28 mouse cellular contexts compared by ENCODE assay signal in genomic region chr6:115940603-115941002, GRCm38 (mm10). TPM values are rescaled to one million over a fixed set of nuclear protein-coding genes. Genes with fewer than 3 reads are reported as not detected.
DNase-seq lines count a peak whose midpoint lies in the region; ATAC-seq and TF ChIP-seq lines count a peak whose summit lies in the region.
"Had no signal": no experiment of that assay in that cellular context is flagged by ENCODE, and none has a peak within 500 bp of the region (broad histone marks: within the 10 kb centered on the region; RNA-seq: fewer than 3 reads in every experiment).

No protein-coding gene starts in this region.

- no peak overlapping the region for H3K4me2 ChIP-seq in liver, embryonic 15.5 days
- no peak overlapping the region for H3K4me2 ChIP-seq in liver, embryonic 12.5 days
- H3K4me2 ChIP-seq in intestine, embryonic 16.5 days (ENCODE audit: low read depth, low read length) = no peak overlapping the region
- H3K4me2 ChIP-seq in stomach, postnatal 0 days (replicated peaks; ENCODE audit: low read depth) = no peak overlapping the region
- H3K4me2 ChIP-seq: embryonic facial prominence, embryonic 12.5 days; heart, embryonic 15.5 days; hindbrain, embryonic 12.5 days; limb, embryonic 15.5 days; lung, embryonic 15.5 days; stomach, embryonic 15.5 days had no signal

- peaks cover 16% of the 10 kb centered on the region; the same call in 1 of the 2 replicates for H3K4me1 ChIP-seq in liver, embryonic 15.5 days (replicated peaks)
- H3K4me1 ChIP-seq in liver, embryonic 12.5 days = peaks cover 27% of the 10 kb centered on the region
- H3K4me1 ChIP-seq in intestine, embryonic 16.5 days (ENCODE audit: control insufficient read depth, insufficient read depth, low read length) = peaks cover 12% of the 10 kb centered on the region; the same call in 1 of the 2 replicates
- H3K4me1 ChIP-seq in stomach, postnatal 0 days (replicated peaks; ENCODE audit: control insufficient read depth, insufficient read depth) = peaks cover 4% of the 10 kb centered on the region; the same call in 1 of the 2 replicates

- 56% methylated on average over 1 of the region's 1 CpGs for WGBS in liver, embryonic 15.5 days (ENCODE audit: insufficient replicate concordance)
- 69% methylated on average over 1 of the region's 1 CpGs for WGBS in liver, embryonic 12.5 days (ENCODE audit: insufficient replicate concordance)
- WGBS in intestine, embryonic 16.5 days = 38% methylated on average over 1 of the region's 1 CpGs
- WGBS in stomach, postnatal 0 days = 26% methylated on average over 1 of the region's 1 CpGs

- no peak overlapping the region for H3K4me3 ChIP-seq in liver, embryonic 15.5 days (replicated peaks)
- H3K4me3 ChIP-seq in liver, embryonic 12.5 days = no peak overlapping the region
- no peak overlapping the region for H3K4me3 ChIP-seq in intestine, embryonic 16.5 days (ENCODE audit: low read length)
- no peak overlapping the region for H3K4me3 ChIP-seq in stomach, postnatal 0 days (ENCODE audit: low read depth, low read length)
- H3K4me3 ChIP-seq: embryonic facial prominence, embryonic 12.5 days; heart, embryonic 10.5 days; heart, embryonic 15.5 days; hindbrain, embryonic 12.5 days; limb, embryonic 10.5 days; limb, embryonic 15.5 days; lung, embryonic 15.5 days; midbrain, embryonic 10.5 days; stomach, embryonic 15.5 days had no signal

- DNase-seq in kidney, adult 9 months = peak; percentile 70
- no peak for DNase-seq in kidney, adult 18-20 months
- DNase-seq in stomach, postnatal 0 days (ENCODE audit: low spot score) = peak; percentile 46
- DNase-seq in testis, postnatal 10 days (ENCODE audit: low spot score) = no peak
- DNase-seq: adrenal gland, postnatal 10 days; cerebellum, adult 8-10 months; cerebellum, postnatal 36 days; gastrocnemius, postnatal 14 days; heart, adult 11 months; layer of hippocampus, adult 9-11 months; right cerebral cortex, postnatal 25 days had no signal

- peak; percentile 51; the same call in 1 of the 2 replicates for ATAC-seq in liver, embryonic 15.5 days (ENCODE audit: insufficient read depth)
- no peak for ATAC-seq in liver, embryonic 12.5 days
- peak; percentile 87 for ATAC-seq in intestine, embryonic 16.5 days
- peak; percentile 85 for ATAC-seq in stomach, postnatal 0 days (ENCODE audit: low FRiP score, low TSS enrichment)
- ATAC-seq: CD4-positive, CD25-positive, alpha-beta regulatory T cell, adult 4 months; forebrain, embryonic 14.5 days; hindbrain, postnatal 0 days; midbrain, embryonic 16.5 days had no signal

- TF ChIP-seq EP300 in stomach, postnatal 0 days (optimal IDR thresholded peaks at IDR 0.05) = no peak

- H3K9ac ChIP-seq in liver, embryonic 15.5 days = no peak overlapping the region
- no peak overlapping the region for H3K9ac ChIP-seq in liver, embryonic 12.5 days
- no peak overlapping the region for H3K9ac ChIP-seq in intestine, embryonic 16.5 days (ENCODE audit: low read depth, low read length)
- no peak overlapping the region for H3K9ac ChIP-seq in stomach, postnatal 0 days (ENCODE audit: low read length)
- H3K9ac ChIP-seq: embryonic facial prominence, embryonic 12.5 days; heart, embryonic 15.5 days; hindbrain, embryonic 12.5 days; limb, embryonic 15.5 days; lung, embryonic 15.5 days; stomach, embryonic 15.5 days had no signal

- H3K9me3 ChIP-seq in liver, embryonic 15.5 days (replicated peaks) = no peaks in the 10 kb centered on the region
- H3K9me3 ChIP-seq in liver, embryonic 12.5 days (replicated peaks) = no peaks in the 10 kb centered on the region
- no peaks in the 10 kb centered on the region for H3K9me3 ChIP-seq in intestine, embryonic 16.5 days (ENCODE audit: control insufficient read depth, low read length)
- H3K9me3 ChIP-seq in stomach, postnatal 0 days (ENCODE audit: control insufficient read depth, low read length) = 0 out of 2 replicates have a peak, but pooled peaks cover 3% of the 10 kb centered on the region
- H3K9me3 ChIP-seq: embryonic facial prominence, embryonic 12.5 days; heart, embryonic 10.5 days; heart, embryonic 15.5 days; limb, embryonic 10.5 days; limb, embryonic 15.5 days; lung, embryonic 15.5 days; midbrain, embryonic 10.5 days; stomach, embryonic 15.5 days had no signal

- H3K27me3 ChIP-seq in liver, embryonic 15.5 days = no peaks in the 10 kb centered on the region
- no peaks in the 10 kb centered on the region for H3K27me3 ChIP-seq in liver, embryonic 12.5 days (replicated peaks)
- H3K27me3 ChIP-seq in intestine, embryonic 16.5 days (replicated peaks; ENCODE audit: control insufficient read depth, insufficient read depth, low read length) = no peaks in the 10 kb centered on the region
- H3K27me3 ChIP-seq in stomach, postnatal 0 days (ENCODE audit: control insufficient read depth, insufficient read depth, low read length) = no peaks in the 10 kb centered on the region
- H3K27me3 ChIP-seq: embryonic facial prominence, embryonic 12.5 days; heart, embryonic 15.5 days; hindbrain, embryonic 12.5 days; limb, embryonic 15.5 days; lung, embryonic 15.5 days; stomach, embryonic 15.5 days had no signal

- TF ChIP-seq CTCF in stomach, postnatal 0 days (IDR thresholded peaks at IDR 0.05; ENCODE audit: low read depth) = no peak

- no peaks in the 10 kb centered on the region for H3K36me3 ChIP-seq in liver, embryonic 15.5 days (replicated peaks)
- H3K36me3 ChIP-seq in liver, embryonic 12.5 days = no peaks in the 10 kb centered on the region
- H3K36me3 ChIP-seq in intestine, embryonic 16.5 days (ENCODE audit: control insufficient read depth, insufficient read depth, low read length) = no peaks in the 10 kb centered on the region
- H3K36me3 ChIP-seq in stomach, postnatal 0 days (ENCODE audit: control insufficient read depth, insufficient read depth, low read length) = no peaks in the 10 kb centered on the region
- H3K36me3 ChIP-seq: embryonic facial prominence, embryonic 12.5 days; heart, embryonic 10.5 days; heart, embryonic 15.5 days; hindbrain, embryonic 12.5 days; limb, embryonic 10.5 days; limb, embryonic 15.5 days; lung, embryonic 15.5 days; midbrain, embryonic 10.5 days; stomach, embryonic 15.5 days had no signal

- no peak overlapping the region for H3K27ac ChIP-seq in liver, embryonic 15.5 days (replicated peaks)
- H3K27ac ChIP-seq in liver, embryonic 12.5 days = no peak overlapping the region
- H3K27ac ChIP-seq in intestine, embryonic 16.5 days (ENCODE audit: low read length) = no peak overlapping the region
- H3K27ac ChIP-seq in stomach, postnatal 0 days (replicated peaks) = no peak overlapping the region
- H3K27ac ChIP-seq: embryonic facial prominence, embryonic 12.5 days; heart, embryonic 15.5 days; hindbrain, embryonic 12.5 days; hindbrain, postnatal 0 days; limb, embryonic 10.5 days; limb, embryonic 15.5 days; lung, embryonic 15.5 days; midbrain, embryonic 10.5 days; stomach, embryonic 15.5 days had no signal

RNA-seq across cellular contexts. Expression of gene H1foo, which starts 4.1 kb away (rescaled TPM):
- polyA plus RNA-seq in liver, embryonic 15.5 days (2015; fragmentation: Nextera tagmentation; extraction: Ambion mirVana) = not detected in 2 replicates
- polyA plus RNA-seq in liver, embryonic 12.5 days (2016; fragmentation: Nextera tagmentation; extraction: Ambion mirVana) = not detected in 2 replicates
- not detected in 2 replicates for polyA plus RNA-seq in intestine, embryonic 16.5 days (2015; fragmentation: Nextera tagmentation; extraction: Ambion mirVana)
- not detected in 2 replicates for polyA plus RNA-seq in stomach, postnatal 0 days (2015; fragmentation: Nextera tagmentation; extraction: Ambion mirVana)
- polyA plus RNA-seq: CD4-positive, CD25-positive, alpha-beta regulatory T cell, adult 4 months; embryonic facial prominence, embryonic 12.5 days; forebrain, embryonic 14.5 days; heart, embryonic 10.5 days; heart, embryonic 15.5 days; hindbrain, embryonic 12.5 days; hindbrain, postnatal 0 days; limb, embryonic 10.5 days; limb, embryonic 15.5 days; lung, embryonic 15.5 days; midbrain, embryonic 10.5 days; midbrain, embryonic 16.5 days; neural tube, embryonic 11.5 days; stomach, embryonic 15.5 days had no signal

RNA-seq across cellular contexts. Expression of gene Rho, which starts 9.1 kb away (rescaled TPM):
- not detected in 2 replicates for polyA plus RNA-seq in liver, embryonic 15.5 days (2015; fragmentation: Nextera tagmentation; extraction: Ambion mirVana)
- polyA plus RNA-seq in liver, embryonic 12.5 days (2016; fragmentation: Nextera tagmentation; extraction: Ambion mirVana) = not detected in 2 replicates
- polyA plus RNA-seq in intestine, embryonic 16.5 days (2015; fragmentation: Nextera tagmentation; extraction: Ambion mirVana) = 0.31 TPM in 1 of 2 replicates, not detected in the other
- 0.10 TPM in 2 replicates for polyA plus RNA-seq in stomach, postnatal 0 days (2015; fragmentation: Nextera tagmentation; extraction: Ambion mirVana)
- polyA plus RNA-seq: CD4-positive, CD25-positive, alpha-beta regulatory T cell, adult 4 months; heart, embryonic 10.5 days; heart, embryonic 15.5 days; neural tube, embryonic 11.5 days had no signal

RNA-seq across cellular contexts. Expression of gene Plxnd1, which starts 54.2 kb away (rescaled TPM):
- polyA plus RNA-seq in liver, embryonic 15.5 days (2015; fragmentation: Nextera tagmentation; extraction: Ambion mirVana) = 8.1 and 9.7 TPM in 2 replicates
- 16.2 TPM in 2 replicates for polyA plus RNA-seq in liver, embryonic 12.5 days (2016; fragmentation: Nextera tagmentation; extraction: Ambion mirVana)
- 18.7 and 19.3 TPM in 2 replicates for polyA plus RNA-seq in intestine, embryonic 16.5 days (2015; fragmentation: Nextera tagmentation; extraction: Ambion mirVana)
- polyA plus RNA-seq in stomach, postnatal 0 days (2015; fragmentation: Nextera tagmentation; extraction: Ambion mirVana) = 9.7 and 10.4 TPM in 2 replicates

Comparison
In these comparisons a context has a peak if more than half of its experiments do, and no peak if none do; other contexts are left out.
1. DNase-seq: peak in kidney, adult 9 months (single experiment) and stomach, postnatal 0 days (single experiment); none in kidney, adult 18-20 months (single experiment) and testis, postnatal 10 days (single experiment).